Mouse (Mus musculus) ES-E14 (cell line): ENCODE measurements around the gene Fndc5. TPM values are rescaled to one million over a fixed set of nuclear protein-coding genes. Genes with fewer than 3 reads are reported as not detected.
A peak's percentile ranks its signal among the peaks of the same experiment; 100 is the strongest.

Experiments used
- DNase-seq: peaks from one replicate; pipeline ENCODE4 v3.0.0-alpha.2; 2013; ENCODE audit warnings: low read depth, low spot score
- H3K27ac ChIP-seq: 2 replicates; pipeline ENCODE4 v1.5.1; 2012; ENCODE audit warnings: low read depth, mild to moderate bottlenecking, low read length, moderate library complexity, mixed read lengths; ENCODE audit not compliant: poor library complexity, insufficient read depth, severe bottlenecking
- H3K36me3 ChIP-seq: 2 replicates; pipeline ENCODE4 v1.6.1; 2012; ENCODE audit warnings: mild to moderate bottlenecking, low read length, moderate library complexity, mixed read lengths; ENCODE audit not compliant: control insufficient read depth, poor library complexity, insufficient read depth, severe bottlenecking
- H3K4me1 ChIP-seq, 2 experiments: fragments of 150-350 bp in 1 of 2; sonication (generic) in 1 of 2; 2 replicates each; pipeline ENCODE4 v1.6.1; 2012; ENCODE audit warnings: low read length in 2 of 2, mild to moderate bottlenecking in 1 of 2, mixed read lengths in 1 of 2; ENCODE audit not compliant: control insufficient read depth in 2 of 2, insufficient read depth in 2 of 2, poor library complexity in 1 of 2
- H3K4me3 ChIP-seq, 2 experiments: fragments of 150-350 bp in 1 of 2; sonication (generic) in 1 of 2; 2 replicates each; pipeline ENCODE4 v1.5.1; 2012; ENCODE audit warnings: low read length in 2 of 2, low read depth in 1 of 2, mild to moderate bottlenecking in 1 of 2, mixed read lengths in 1 of 2; ENCODE audit not compliant: insufficient read depth in 1 of 2, poor library complexity in 1 of 2, severe bottlenecking in 1 of 2
- H3K9ac ChIP-seq: 2 replicates; pipeline ENCODE4 v1.6.1; 2012; ENCODE audit warnings: low read depth, mild to moderate bottlenecking, low read length, mixed read lengths; ENCODE audit not compliant: poor library complexity, insufficient read depth, severe bottlenecking
- H3K9me3 ChIP-seq: fragments of 150-350 bp; sonication (generic); 2 replicates; pipeline ENCODE4 v1.6.1; 2012; ENCODE audit warnings: low read depth, mild to moderate bottlenecking, low read length; ENCODE audit not compliant: control insufficient read depth, insufficient read depth
- CHD2 ChIP-seq: IDR thresholded peaks from 2 replicates; pipeline ENCODE4 v1.6.1; 2014; ENCODE audit warnings: mild to moderate bottlenecking, low read depth, low read length, inconsistent platforms
- HCFC1 ChIP-seq: IDR thresholded peaks from 2 replicates; pipeline ENCODE4 v1.6.1; 2012; ENCODE audit warnings: low read length, inconsistent platforms, borderline replicate concordance; ENCODE audit not compliant: insufficient read depth
- MAFK ChIP-seq: IDR thresholded peaks from 2 replicates; pipeline ENCODE4 v1.6.1; 2014; ENCODE audit warnings: mild to moderate bottlenecking, low read depth, low read length, inconsistent platforms; ENCODE audit not compliant: insufficient read depth
- ZC3H11A ChIP-seq: IDR thresholded peaks from 2 replicates; pipeline ENCODE4 v1.6.1; 2012; ENCODE audit warnings: low read depth, mild to moderate bottlenecking, inconsistent platforms, low read length, borderline replicate concordance
- ZNF384 ChIP-seq: IDR thresholded peaks from 2 replicates; pipeline ENCODE4 v1.6.1; 2012; ENCODE audit warnings: low read depth, low read length, inconsistent platforms
- in situ Hi-C, 2 experiments: fragments of 600-800 bp; cut with MboI; formaldehyde crosslinking; loops; one replicate each; pipeline ENCODE4 v1.15.1; 2025; ENCODE audit warnings: low sequenced_read_pairs in 2 of 2, inconsistent platforms in 1 of 2; ENCODE audit not compliant: unreplicated experiment in 2 of 2
- total RNA-seq: library from RNA; depleted of rRNA; stranded (reverse); fragments of 300-350 nt; gene quantifications from 2 replicates; pipeline ENCODE4 v1.2.3, GENCODE M21; 2012

Fndc5 gene
- total RNA-seq, 1 experiment, result 1.2 TPM

DNA sequence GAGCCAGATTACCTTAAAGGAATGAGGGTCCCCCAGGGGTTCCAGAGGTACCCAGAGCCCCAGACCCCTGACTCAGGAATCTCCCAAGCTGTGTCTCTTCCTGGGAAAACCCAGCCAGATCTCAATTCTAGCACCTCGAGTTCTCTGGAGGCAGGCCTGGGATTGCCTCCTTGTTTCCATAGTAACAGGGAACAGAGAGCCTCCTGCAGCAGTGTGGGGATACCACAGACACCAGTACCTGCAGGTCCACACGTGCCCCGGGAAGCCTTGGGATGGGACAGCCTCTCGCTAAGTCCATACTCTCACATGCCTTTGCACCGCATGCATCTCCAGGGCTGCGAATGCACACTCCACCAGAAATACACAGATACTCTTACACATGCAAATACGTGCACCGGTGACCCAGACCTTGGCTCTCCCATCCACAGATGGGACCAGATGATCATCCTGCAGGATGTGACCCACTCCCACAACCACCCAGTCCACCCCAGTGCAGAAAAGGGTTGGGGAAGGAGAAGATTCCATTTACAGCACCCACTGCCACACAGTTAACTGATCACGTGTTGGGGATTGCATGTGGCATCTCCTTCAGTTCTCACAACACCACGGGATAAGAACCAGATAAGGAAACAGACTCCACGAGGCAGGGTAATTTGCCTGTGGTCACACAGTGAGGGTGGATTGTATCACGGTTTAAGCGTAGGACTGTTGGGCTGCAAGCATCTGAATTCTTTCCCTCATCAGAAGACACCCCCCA is 8.0 kb upstream of the Fndc5 start:
- Histone ChIP-seq H3K36me3 (no peaks in the 10 kb centered on the region), H3K4me3 (no peak overlapping the region), H3K9ac (no peak overlapping the region), H3K27ac (no peak overlapping the region), H3K4me1 (peaks cover 0 to 31% of the 10 kb centered on the region in 2 experiments; a peak in 3 of 4 replicates), H3K9me3 (no peaks in the 10 kb centered on the region)
- TF ChIP-seq ZNF384, result no peak
- no peak for TF ChIP-seq CHD2
- TF ChIP-seq HCFC1, result no peak
- no peak for TF ChIP-seq MAFK
- no peak for TF ChIP-seq ZC3H11A
- in situ Hi-C loops, result no loop called here
- DNase-seq, result no peak

DNA sequence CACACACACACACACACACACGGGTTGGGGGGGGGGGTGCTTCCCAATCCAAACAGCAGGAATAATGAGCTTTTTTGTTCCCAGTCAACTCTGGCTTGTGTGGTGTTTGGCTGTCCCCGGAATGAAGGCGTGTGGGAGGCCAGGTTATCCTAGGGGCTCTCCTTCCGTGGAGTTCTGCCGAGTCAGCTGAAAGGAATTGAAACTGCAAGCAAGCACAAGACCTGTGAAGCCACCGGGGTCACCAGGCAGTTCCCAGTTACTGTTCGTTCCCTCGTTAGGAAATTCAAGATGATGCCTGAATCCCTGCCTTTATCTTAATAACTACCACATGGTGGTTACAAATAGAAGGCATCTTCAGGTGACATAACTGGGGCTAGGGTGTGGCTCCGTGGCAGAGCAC is 7.4 kb upstream of the Fndc5 start:
- Histone ChIP-seq H3K36me3 (no peaks in the 10 kb centered on the region), H3K9me3 (no peaks in the 10 kb centered on the region), H3K4me3 (no peak overlapping the region), H3K27ac (no peak overlapping the region), H3K9ac (no peak overlapping the region), H3K4me1 (peaks cover 0 to 31% of the 10 kb centered on the region in 2 experiments; a peak in 3 of 4 replicates)
- TF ChIP-seq ZNF384 (no peak), MAFK (peak; percentile 80; the same call in 1 of the 2 replicates)
- DNase-seq, result no peak
- in situ Hi-C loops, result no loop called here

DNA sequence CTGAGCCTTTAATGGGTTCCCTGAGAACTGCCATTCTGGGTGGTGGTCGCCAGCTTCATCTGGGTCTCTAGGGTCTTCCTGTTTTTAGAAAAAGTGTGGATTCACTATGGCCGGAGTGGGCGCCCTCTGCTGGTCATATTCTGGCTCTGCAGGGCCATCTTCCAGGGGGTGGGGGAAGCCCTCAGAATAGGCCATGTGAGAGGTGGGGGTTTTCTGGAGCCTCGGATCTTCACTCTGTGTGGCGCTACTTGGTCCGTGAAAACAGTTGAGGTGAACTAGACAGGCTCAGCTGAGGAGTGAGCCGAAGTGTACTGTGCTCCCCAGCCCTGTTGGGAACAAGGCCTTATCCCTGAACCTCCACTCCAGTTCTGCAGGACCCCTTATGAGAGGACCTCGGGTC is 6.7 kb upstream of the Fndc5 start:
- H3K9ac ChIP-seq, result peak overlapping the region; percentile 24; the same call in 1 of the 2 replicates
- in situ Hi-C loops, result no loop called here
- H3K4me3 ChIP-seq, result peak overlapping the region; percentile 33 to 69
- TF ChIP-seq ZNF384 (peak; percentile 53; the same call in 1 of the 2 replicates), ZC3H11A (no peak)
- H3K4me1 ChIP-seq, result peaks cover 0 to 28% of the 10 kb centered on the region in 2 experiments; a peak in 3 of 4 replicates
- H3K27ac ChIP-seq, result peak overlapping the region; percentile 66; the same call in 1 of the 2 replicates
- no peaks in the 10 kb centered on the region for H3K9me3 ChIP-seq
- DNase-seq, result peak; percentile 57
- no peaks in the 10 kb centered on the region for H3K36me3 ChIP-seq

DNA sequence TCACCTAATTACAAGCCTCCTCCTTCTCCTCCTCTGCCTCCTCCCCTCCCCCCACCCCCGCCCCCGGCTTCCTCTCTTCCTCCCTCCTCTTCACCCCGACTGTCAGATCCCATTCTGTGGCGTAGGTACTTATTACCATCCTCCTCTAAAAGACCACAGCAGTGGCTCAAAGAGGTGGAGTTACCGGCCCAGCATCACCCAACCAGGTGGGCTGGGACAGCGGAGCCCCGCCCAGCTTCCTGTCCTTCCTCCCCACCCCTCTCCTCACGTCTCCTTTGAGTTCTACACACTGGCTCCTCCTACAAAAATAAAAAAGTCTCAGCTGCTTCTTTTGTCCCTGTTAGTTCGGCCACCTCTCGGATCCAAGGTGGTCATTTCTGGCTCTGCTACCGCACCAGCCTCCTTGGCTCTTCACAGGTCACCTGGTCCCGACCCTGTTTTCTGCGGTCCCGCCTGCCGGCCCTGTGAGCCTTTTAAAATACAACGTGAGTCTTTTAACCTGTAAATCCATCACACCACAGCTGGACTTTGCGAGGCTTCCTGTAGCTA is 6.0 kb upstream of the Fndc5 start:
- H3K27ac ChIP-seq, result no peak overlapping the region; the same call in 1 of the 2 replicates
- no peaks in the 10 kb centered on the region for H3K36me3 ChIP-seq
- peak; percentile 53 for TF ChIP-seq ZNF384
- no peak for TF ChIP-seq MAFK
- peak overlapping the region; percentile 37 to 69 for H3K4me3 ChIP-seq
- peaks cover 0 to 21% of the 10 kb centered on the region in 2 experiments; a peak in 3 of 4 replicates for H3K4me1 ChIP-seq
- peak; percentile 82 for DNase-seq
- H3K9ac ChIP-seq, result peak overlapping the region; percentile 46; the same call in 1 of the 2 replicates
- in situ Hi-C loops, result no loop called here
- no peaks in the 10 kb centered on the region for H3K9me3 ChIP-seq
